Comparison of ENCODE assay signal across 42 mouse cellular contexts in the genomic region with DNA sequence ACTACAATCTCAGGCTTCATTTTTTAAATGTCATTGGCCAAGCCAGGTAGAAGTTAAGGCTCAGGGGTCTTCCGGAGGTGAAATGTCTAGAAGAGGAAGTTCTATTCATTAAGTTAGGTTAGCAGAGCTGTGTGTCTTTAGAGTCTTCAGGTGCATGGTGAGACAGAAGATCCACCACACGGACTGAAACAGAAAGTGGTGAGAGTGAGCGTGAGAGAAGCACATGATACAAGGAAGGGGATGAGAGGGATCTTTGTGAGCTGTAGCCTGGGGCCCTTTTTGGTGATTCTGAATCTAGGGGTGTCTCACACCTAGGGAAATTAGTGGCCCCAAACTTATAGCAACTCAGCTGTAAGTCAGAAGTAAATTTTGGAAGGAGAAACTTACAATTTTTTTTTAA. TPM values are rescaled to one million over a fixed set of nuclear protein-coding genes. Genes with fewer than 3 reads are reported as not detected.
"Had no signal": no experiment of that assay in that cellular context is flagged by ENCODE, and none has a peak within 500 bp of the region (broad histone marks: within the 10 kb centered on the region; RNA-seq: fewer than 3 reads in every experiment).

No protein-coding gene starts in this region.

- H3K27ac ChIP-seq: heart, adult 2 months; heart, embryonic 13.5 days; heart, embryonic 15.5 days; hindbrain, embryonic 13.5 days; hindbrain, embryonic 15.5 days; hindbrain, postnatal 0 days; kidney, embryonic 15.5 days; kidney, postnatal 0 days; limb, embryonic 13.5 days; limb, embryonic 15.5 days; liver, embryonic 12.5 days; liver, embryonic 14.5 days had no signal

- ATAC-seq: hindbrain, postnatal 0 days; intestine, embryonic 16.5 days; liver, embryonic 12.5 days had no signal

- DNase-seq: gastrocnemius, postnatal 14 days; gastrocnemius, postnatal 36 days; heart, adult 11 months; heart, adult 2 months; heart, postnatal 14 days; heart, postnatal 36 days; kidney, adult 11 months; kidney, adult 2 months; kidney, adult 9 months; kidney, postnatal 14 days; kidney, postnatal 36 days; layer of hippocampus, postnatal 36 days; left cerebral cortex, postnatal 4 days had no signal

- H3K4me3 ChIP-seq: heart, adult 2 months; heart, embryonic 13.5 days; heart, embryonic 15.5 days; hindbrain, embryonic 13.5 days; hindbrain, embryonic 15.5 days; kidney, embryonic 15.5 days; limb, embryonic 13.5 days; limb, embryonic 15.5 days; liver, embryonic 12.5 days had no signal

RNA-seq across cellular contexts. Expression of gene Prps1l1, which starts 8.6 kb away (rescaled TPM):
- total RNA-seq: gastrocnemius, adult 18-20 months; gastrocnemius, adult 8-10 months; gastrocnemius, postnatal 14 days; gastrocnemius, postnatal 36 days; heart, adult 2 months; heart, postnatal 14 days; heart, postnatal 36 days; hematopoietic stem cell, adult 5-6 weeks; hindbrain, postnatal 0 days; layer of hippocampus, adult 18-20 months; layer of hippocampus, postnatal 10 days; layer of hippocampus, postnatal 36 days; left cerebral cortex, adult 18-20 months; left cerebral cortex, adult 8-10 months; left cerebral cortex, postnatal 10 days; left cerebral cortex, postnatal 25 days; left cerebral cortex, postnatal 4 days; liver, adult 2 months had no signal
- polyA plus RNA-seq: heart, adult 2 months; heart, embryonic 11.5 days; heart, embryonic 13.5 days; heart, embryonic 15.5 days; heart, postnatal 0 days; hindbrain, embryonic 11.5 days; hindbrain, embryonic 13.5 days; hindbrain, embryonic 15.5 days; hindbrain, postnatal 0 days; intestine, embryonic 14.5 days; intestine, embryonic 16.5 days; kidney, adult 2 months; kidney, embryonic 15.5 days; kidney, postnatal 0 days; large intestine, adult 2 months; limb, embryonic 11.5 days; limb, embryonic 13.5 days; limb, embryonic 15.5 days; liver, adult 2 months; liver, embryonic 14.5 days; liver, embryonic 16.5 days had no signal
